In genomic region chr17:11861178-11861577, GRCm38 (mm10) we compare ENCODE assay signal across 14 mouse cellular contexts.
DNase-seq lines count a peak whose midpoint lies in the region.
"Had no signal": no experiment of that assay in that cellular context is flagged by ENCODE, and none has a peak within 500 bp of the region (broad histone marks: within the 10 kb centered on the region; RNA-seq: fewer than 3 reads in every experiment).

No protein-coding gene starts in this region.

- intact Hi-C loops in left cerebral cortex, postnatal 14 days (cut with DNase I): no loop called here
- intact Hi-C loops in left cerebral cortex, postnatal 4 days (cut with DNase I): no loop called here

- peak; percentile 28 for DNase-seq in heart, adult 11 months
- no peak for DNase-seq in heart, postnatal 4 days
- DNase-seq in left cerebral cortex, postnatal 14 days (ENCODE audit: low spot score in 2 of 2): peak; percentile 19 to 43
- no peak for DNase-seq in left cerebral cortex, postnatal 4 days
- DNase-seq in brain, adult 2 months (ENCODE audit: low read depth, low spot score): peak; percentile 54
- peak; percentile 53 for DNase-seq in telencephalon, adult 2 months (ENCODE audit: low read depth, low spot score)
- DNase-seq: adrenal gland, adult 8-10 months; adrenal gland, postnatal 25 days; cerebellum, adult 18-20 months; cerebellum, adult 9-10 months; cerebellum, postnatal 14 days; gastrocnemius, postnatal 25 days; heart, adult 2 months; heart, postnatal 14 days had no signal

Comparison
In these comparisons a context has a peak if more than half of its experiments do, and no peak if none do; other contexts are left out.
1. DNase-seq: peak in heart, adult 11 months (single experiment), left cerebral cortex, postnatal 14 days (2 of 2), brain, adult 2 months (single experiment) and telencephalon, adult 2 months (single experiment); none in heart, postnatal 4 days (single experiment) and left cerebral cortex, postnatal 4 days (single experiment).